Mouse (Mus musculus): ENCODE data around the gene Wasf2. TPM values are rescaled to one million over a fixed set of nuclear protein-coding genes. Genes with fewer than 3 reads are reported as not detected.
"Not testable (repeated sequence)": the region's sequence is repeated elsewhere in the genome, so short reads cannot be mapped to it uniquely, and the experiment has no call there.

Gene Wasf2
- polyA plus RNA-seq, 1 experiment: 163 TPM

- DNase-seq: peak; percentile 86
- 42% methylated on average over 16 of the region's 16 CpGs for WGBS
- peaks cover 54% of the 10 kb centered on the region for H3K4me1 ChIP-seq (replicated peaks; ENCODE audit: control insufficient read depth, insufficient read depth, low read length)
These were observed 35.2 kb upstream of the Wasf2 start for GRCm38 (mm10) chr4:133094936-133095733.

GRCm38 (mm10) chr4:133095734-133096065, 34.6 kb upstream of the Wasf2 start:
- H3K27me3 ChIP-seq (ENCODE audit: control insufficient read depth, insufficient read depth, low read length); DNase-seq; H3K36me3 ChIP-seq (ENCODE audit: control insufficient read depth, insufficient read depth, low read length): not testable (repeated sequence)
- 35% methylated on average over 3 of the region's 3 CpGs for whole genome bisulfite sequencing
- Histone ChIP-seq H3K4me3 (ENCODE audit: control insufficient read depth, insufficient read depth, low read length) (peak overlapping the region; percentile 39), H3K4me1 (replicated peaks; ENCODE audit: control insufficient read depth, insufficient read depth, low read length) (peaks cover 48% of the 10 kb centered on the region), H3K27ac (ENCODE audit: control insufficient read depth, insufficient read depth, low read length) (peak overlapping the region; percentile 93)

More at GRCm38 (mm10) chr4:133094936-133095733, 35.2 kb upstream of the Wasf2 start:
- Histone ChIP-seq H3K4me3 (ENCODE audit: control insufficient read depth, insufficient read depth, low read length) (peak overlapping the region; percentile 39), H3K36me3 (ENCODE audit: control insufficient read depth, insufficient read depth, low read length) (no peaks in the 10 kb centered on the region), H3K27me3 (ENCODE audit: control insufficient read depth, insufficient read depth, low read length) (no peaks in the 10 kb centered on the region), H3K27ac (ENCODE audit: control insufficient read depth, insufficient read depth, low read length) (peak overlapping the region; percentile 93)
- TF ChIP-seq POLR2A (IDR thresholded peaks at IDR 0.05; ENCODE audit: control insufficient read depth, extremely low read depth, insufficient read depth, low read length, poor library complexity) (peak; percentile 93), CTCF (IDR thresholded peaks at IDR 0.05; ENCODE audit: borderline replicate concordance, control insufficient read depth, extremely low read depth, insufficient read depth, low read length, poor library complexity) (0 out of 2 replicates have a peak, but pooled peaks have one; percentile 15)

GRCm38 (mm10) chr4:133096671-133097070, 33.6 kb upstream of the Wasf2 start:
- Histone ChIP-seq H3K4me3 (ENCODE audit: control insufficient read depth, insufficient read depth, low read length) (peak overlapping the region; percentile 45), H3K27ac (ENCODE audit: control insufficient read depth, insufficient read depth, low read length) (peak overlapping the region; percentile 62; the same call in 1 of the 2 replicates), H3K4me1 (replicated peaks; ENCODE audit: control insufficient read depth, insufficient read depth, low read length) (peaks cover 39% of the 10 kb centered on the region)
- WGBS: under 1% methylated on average over 14 of the region's 26 CpGs
- H3K36me3 ChIP-seq (ENCODE audit: control insufficient read depth, insufficient read depth, low read length); H3K27me3 ChIP-seq (ENCODE audit: control insufficient read depth, insufficient read depth, low read length); DNase-seq: not testable (repeated sequence)

GRCm38 (mm10) chr4:133101751-133102150, 28.6 kb upstream of the Wasf2 start:
- WGBS: 93% methylated on average over 9 of the region's 9 CpGs
- no peaks in the 10 kb centered on the region for H3K27me3 ChIP-seq (ENCODE audit: control insufficient read depth, insufficient read depth, low read length)
- TF ChIP-seq POLR2A (IDR thresholded peaks at IDR 0.05; ENCODE audit: control insufficient read depth, extremely low read depth, insufficient read depth, low read length, poor library complexity) (no peak), CTCF (IDR thresholded peaks at IDR 0.05; ENCODE audit: borderline replicate concordance, control insufficient read depth, extremely low read depth, insufficient read depth, low read length, poor library complexity) (no peak)
- DNase-seq: no peak
- H3K27ac ChIP-seq (ENCODE audit: control insufficient read depth, insufficient read depth, low read length): no peak overlapping the region
- H3K36me3 ChIP-seq (ENCODE audit: control insufficient read depth, insufficient read depth, low read length): 0 out of 2 replicates have a peak, but pooled peaks cover 4% of the 10 kb centered on the region
- peaks cover 12% of the 10 kb centered on the region for H3K4me1 ChIP-seq (replicated peaks; ENCODE audit: control insufficient read depth, insufficient read depth, low read length)
- no peak overlapping the region for H3K4me3 ChIP-seq (ENCODE audit: control insufficient read depth, insufficient read depth, low read length)

- TF ChIP-seq POLR2A (IDR thresholded peaks at IDR 0.05; ENCODE audit: control insufficient read depth, extremely low read depth, insufficient read depth, low read length, poor library complexity): no peak
- TF ChIP-seq CTCF (IDR thresholded peaks at IDR 0.05; ENCODE audit: borderline replicate concordance, control insufficient read depth, extremely low read depth, insufficient read depth, low read length, poor library complexity): no peak
- 87% methylated on average over 15 of the region's 16 CpGs for WGBS
- H3K4me3 ChIP-seq (ENCODE audit: control insufficient read depth, insufficient read depth, low read length): no peak overlapping the region
These were observed 26.6 kb upstream of the Wasf2 start for GRCm38 (mm10) chr4:133103525-133104193.

GRCm38 (mm10) chr4:133104194-133104569, 26.1 kb upstream of the Wasf2 start:
- TF ChIP-seq POLR2A (IDR thresholded peaks at IDR 0.05; ENCODE audit: control insufficient read depth, extremely low read depth, insufficient read depth, low read length, poor library complexity): no peak
- TF ChIP-seq CTCF (IDR thresholded peaks at IDR 0.05; ENCODE audit: borderline replicate concordance, control insufficient read depth, extremely low read depth, insufficient read depth, low read length, poor library complexity): no peak
- peaks cover 12% of the 10 kb centered on the region for H3K4me1 ChIP-seq (replicated peaks; ENCODE audit: control insufficient read depth, insufficient read depth, low read length)
- H3K27me3 ChIP-seq (ENCODE audit: control insufficient read depth, insufficient read depth, low read length): no peaks in the 10 kb centered on the region
- H3K27ac ChIP-seq (ENCODE audit: control insufficient read depth, insufficient read depth, low read length): peak overlapping the region; percentile 27; the same call in 1 of the 2 replicates
- WGBS: 92% methylated on average over 10 of the region's 10 CpGs
- H3K36me3 ChIP-seq (ENCODE audit: control insufficient read depth, insufficient read depth, low read length): 0 out of 2 replicates have a peak, but pooled peaks cover 4% of the 10 kb centered on the region
- no peak for DNase-seq
- H3K4me3 ChIP-seq (ENCODE audit: control insufficient read depth, insufficient read depth, low read length): no peak overlapping the region

More at GRCm38 (mm10) chr4:133103525-133104193, 26.6 kb upstream of the Wasf2 start:
- Histone ChIP-seq H3K27me3 (ENCODE audit: control insufficient read depth, insufficient read depth, low read length) (no peaks in the 10 kb centered on the region), H3K4me1 (replicated peaks; ENCODE audit: control insufficient read depth, insufficient read depth, low read length) (peaks cover 12% of the 10 kb centered on the region), H3K36me3 (ENCODE audit: control insufficient read depth, insufficient read depth, low read length) (0 out of 2 replicates have a peak, but pooled peaks cover 4% of the 10 kb centered on the region), H3K27ac (ENCODE audit: control insufficient read depth, insufficient read depth, low read length) (no peak overlapping the region)
- no peak for DNase-seq

All from thymus, adult 2 months (tissue).